Mouse (Mus musculus) midbrain, postnatal 0 days (tissue): Measurements from ENCODE around the gene Slfn2. TPM values are rescaled to one million over a fixed set of nuclear protein-coding genes. Genes with fewer than 3 reads are reported as not detected.

ENCODE experiments used
- ATAC-seq: fragments of 200-750 bp; cut with Nextera tagmentation; 2 replicates; pipeline ENCODE4 v1.8.0; 2017; ENCODE audit warnings: moderate number of reproducible peaks, mild to moderate bottlenecking, moderate TSS enrichment, moderate library complexity; ENCODE audit not compliant: low FRiP score
- DNase-seq: peaks from one replicate; pipeline ENCODE4 v3.0.0-alpha.2; 2015; ENCODE audit warnings: low spot score
- H3K27ac ChIP-seq: fragments of 300-500 bp; sonication (generic); 2 replicates; pipeline ENCODE4 v1.5.1; 2014; ENCODE audit warnings: low read depth, mild to moderate bottlenecking, low read length, mixed read lengths
- H3K27me3 ChIP-seq: fragments of 300-500 bp; sonication (generic); 2 replicates; pipeline ENCODE4 v1.6.1; 2014; ENCODE audit warnings: low read length, control low read depth, mixed read lengths; ENCODE audit not compliant: insufficient read depth
- H3K36me3 ChIP-seq: fragments of 300-500 bp; sonication (generic); 2 replicates; pipeline ENCODE4 v1.6.1; 2014; ENCODE audit warnings: low read length, control low read depth, mixed read lengths; ENCODE audit not compliant: insufficient read depth
- H3K4me1 ChIP-seq: fragments of 300-500 bp; sonication (generic); 2 replicates; pipeline ENCODE4 v1.6.1; 2014; ENCODE audit warnings: mild to moderate bottlenecking, control low read depth, antibody characterized with exemption, low read length, mixed read lengths; ENCODE audit not compliant: insufficient read depth
- H3K4me2 ChIP-seq: fragments of 300-500 bp; sonication (generic); 2 replicates; pipeline ENCODE4 v1.6.1; 2014; ENCODE audit warnings: low read depth, mild to moderate bottlenecking, low read length, mixed read lengths; ENCODE audit not compliant: poor library complexity, severe bottlenecking
- H3K4me3 ChIP-seq: fragments of 300-500 bp; sonication (generic); 2 replicates; pipeline ENCODE4 v1.5.1; 2014; ENCODE audit warnings: low read depth, mild to moderate bottlenecking, low read length, moderate library complexity
- H3K9ac ChIP-seq: fragments of 300-500 bp; sonication (generic); replicated peaks from 2 replicates; pipeline ENCODE4 v1.6.1; 2014; ENCODE audit warnings: mild to moderate bottlenecking, low read length, moderate library complexity, mixed read lengths; ENCODE audit not compliant: poor library complexity, severe bottlenecking
- H3K9me3 ChIP-seq: fragments of 300-500 bp; sonication (generic); 2 replicates; pipeline ENCODE4 v1.6.1; 2016; ENCODE audit warnings: low read length, control low read depth
- CTCF ChIP-seq: IDR thresholded peaks from 2 replicates; pipeline ENCODE4 v1.5.1; 2016; ENCODE audit warnings: antibody characterized with exemption, mild to moderate bottlenecking
- WGBS: fragments of 180-500 bp; shearing (Covaris S2); extraction: QIAGEN DNeasy Blood & Tissue Kit; methylation state at CpG from one replicate; pipeline ENCODE4 v1.1.7; 2014; 5-methylcytosine and 5-hydroxymethylcytosine counted together
- polyA plus RNA-seq: library from polyadenylated mRNA; unstranded; fragments of >200 nt; fragmentation: Nextera tagmentation; extraction: Ambion mirVana; gene quantifications from 2 replicates; pipeline ENCODE4 v1.2.1, GENCODE M21; 2015
- total RNA-seq: library from RNA; depleted of rRNA; stranded (reverse); fragments of >200 nt; gene quantifications from 2 replicates; pipeline ENCODE4 v1.2.3, GENCODE M21; 2014

Slfn2 gene
- total and polyA plus RNA-seq, 2 experiments from 2014 or later: 1.4 to 1.7 TPM

DNA sequence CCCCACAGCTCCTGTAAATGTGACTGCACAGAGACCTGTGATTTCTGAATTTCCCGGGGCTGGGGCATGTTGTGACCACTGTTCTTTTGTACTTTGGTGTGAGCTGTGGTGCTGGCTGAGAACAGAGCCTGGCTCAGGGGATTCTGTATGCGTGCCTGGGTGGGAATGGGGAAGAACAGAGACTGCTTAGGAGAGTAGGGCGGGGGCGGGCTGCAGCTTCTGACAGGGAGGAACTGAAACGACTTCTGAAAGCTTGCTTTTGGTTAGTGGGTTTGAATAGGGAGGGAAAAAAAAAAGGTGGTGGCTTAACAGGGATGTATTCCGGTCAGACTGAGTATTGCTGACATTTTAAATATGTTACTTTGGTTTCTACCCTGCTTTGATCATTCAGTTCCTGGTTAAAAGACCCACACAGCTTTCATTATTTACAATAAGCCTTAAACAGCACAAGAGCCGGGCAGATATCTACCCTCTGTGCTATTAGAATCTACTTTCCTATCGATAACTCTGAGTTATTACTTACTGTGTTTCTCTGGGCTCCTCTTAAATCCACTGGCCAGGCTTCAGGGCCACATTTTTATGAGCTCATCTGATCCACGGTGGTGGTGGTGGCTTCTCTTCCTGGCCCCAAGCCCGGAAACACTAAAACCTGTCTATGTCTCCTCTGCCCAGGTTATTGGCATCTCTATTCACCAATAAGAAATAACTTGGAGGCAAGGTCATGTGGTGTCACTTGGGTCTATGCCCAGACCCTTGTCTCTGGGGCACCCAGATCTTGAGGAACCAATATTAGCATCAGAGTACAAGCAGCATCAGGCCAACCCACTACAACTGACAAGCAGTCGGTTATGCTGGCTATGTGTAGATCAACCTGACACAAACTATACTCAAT, 2.0 kb downstream of the Slfn2 start:
- Histone ChIP-seq H3K27ac (no peak overlapping the region), H3K27me3 (no peaks in the 10 kb centered on the region), H3K9me3 (no peaks in the 10 kb centered on the region), H3K4me1 (no peaks in the 10 kb centered on the region), H3K9ac (no peak overlapping the region), H3K4me2 (0 out of 2 replicates have a peak overlapping the region, but pooled peaks have one; percentile 12), H3K4me3 (no peak overlapping the region), H3K36me3 (no peaks in the 10 kb centered on the region)
- DNase-seq: peak; percentile 57
- no peak for TF ChIP-seq CTCF
- WGBS: 37% methylated on average over 11 of the region's 11 CpGs
- ATAC-seq: no peak

DNA sequence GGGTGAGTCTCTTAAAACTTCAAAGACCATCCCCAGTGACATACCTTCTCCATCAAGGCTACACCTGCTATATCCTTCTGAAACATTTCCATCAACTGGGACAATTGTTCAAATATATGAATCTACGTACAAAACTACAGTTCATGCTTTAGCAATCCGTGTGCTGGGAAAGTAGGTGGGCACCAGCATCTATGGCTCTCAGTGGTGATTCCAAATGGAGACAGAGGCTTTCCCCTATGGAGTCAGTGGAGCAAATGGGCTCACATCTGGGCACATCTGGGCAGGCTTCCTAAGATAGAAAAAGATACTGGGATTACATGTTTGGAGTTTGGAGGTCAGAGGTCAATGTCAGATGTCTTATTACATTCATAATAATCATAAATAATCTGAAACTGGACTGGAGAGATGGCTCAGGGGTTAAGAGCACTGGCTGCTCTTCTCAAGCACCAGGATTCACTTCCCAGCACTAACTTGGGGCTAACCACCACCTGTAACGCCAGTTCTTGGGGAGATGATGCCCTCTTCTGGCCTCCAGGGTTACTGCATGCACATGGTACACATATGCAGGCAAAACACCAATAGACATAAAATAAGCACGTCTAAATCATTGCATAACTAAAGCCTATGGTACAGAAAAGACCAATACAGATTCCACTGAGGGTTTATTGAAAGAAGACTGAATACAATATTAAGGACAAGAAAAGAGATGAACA, 3.2 kb downstream of the Slfn2 start:
- no peaks in the 10 kb centered on the region for H3K27me3 ChIP-seq
- DNase-seq: no peak
- H3K9me3 ChIP-seq: no peaks in the 10 kb centered on the region
- 75% methylated on average over 4 of the region's 4 CpGs for WGBS
- peak; percentile 28; the same call in 1 of the 2 replicates for TF ChIP-seq CTCF
- no peak overlapping the region for H3K27ac ChIP-seq
- no peak overlapping the region for H3K9ac ChIP-seq
- no peak overlapping the region for H3K4me3 ChIP-seq
- no peaks in the 10 kb centered on the region for H3K36me3 ChIP-seq
- no peak overlapping the region for H3K4me2 ChIP-seq
- no peaks in the 10 kb centered on the region for H3K4me1 ChIP-seq
- ATAC-seq: no peak

DNA sequence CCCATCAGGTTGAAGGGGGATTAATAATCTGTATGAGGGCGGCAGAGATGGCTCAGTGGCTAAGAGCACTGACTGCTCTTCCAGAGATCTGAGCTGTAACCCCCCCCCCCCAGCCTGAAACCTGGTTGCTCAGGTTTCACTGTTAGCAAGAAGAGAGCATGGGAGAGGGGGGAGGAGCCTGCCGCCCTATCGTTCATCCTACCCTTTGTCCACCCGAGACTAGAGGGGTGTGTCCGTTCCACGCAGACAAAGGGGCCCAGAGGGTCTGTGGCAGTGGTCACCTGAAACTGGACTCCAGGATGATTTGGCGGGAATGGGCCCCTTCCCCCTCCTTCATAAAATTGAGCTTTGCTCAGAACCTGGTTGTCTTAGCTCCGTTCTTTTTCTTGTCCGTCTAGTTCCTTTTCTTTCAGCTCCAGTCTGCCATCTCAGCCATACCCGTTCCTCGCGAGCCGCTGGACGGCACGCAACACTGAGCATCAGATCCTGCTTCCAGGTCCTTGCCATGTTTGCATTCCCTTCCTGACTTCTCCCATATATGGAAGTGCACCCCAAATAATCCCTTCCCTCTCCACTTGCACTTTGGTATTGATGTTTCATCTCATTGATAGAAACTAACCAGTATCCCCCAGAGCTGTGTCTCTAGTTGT, 5.5 kb downstream of the Slfn2 start:
- H3K4me3 ChIP-seq: no peak overlapping the region
- H3K9me3 ChIP-seq: no peaks in the 10 kb centered on the region
- WGBS: 88% methylated on average over 15 of the region's 15 CpGs
- no peak overlapping the region for H3K4me2 ChIP-seq
- H3K27ac ChIP-seq: no peak overlapping the region
- H3K27me3 ChIP-seq: no peaks in the 10 kb centered on the region
- no peaks in the 10 kb centered on the region for H3K4me1 ChIP-seq
- no peak for TF ChIP-seq CTCF
- H3K9ac ChIP-seq: no peak overlapping the region
- no peaks in the 10 kb centered on the region for H3K36me3 ChIP-seq
- DNase-seq: no peak
- no peak for ATAC-seq

DNA sequence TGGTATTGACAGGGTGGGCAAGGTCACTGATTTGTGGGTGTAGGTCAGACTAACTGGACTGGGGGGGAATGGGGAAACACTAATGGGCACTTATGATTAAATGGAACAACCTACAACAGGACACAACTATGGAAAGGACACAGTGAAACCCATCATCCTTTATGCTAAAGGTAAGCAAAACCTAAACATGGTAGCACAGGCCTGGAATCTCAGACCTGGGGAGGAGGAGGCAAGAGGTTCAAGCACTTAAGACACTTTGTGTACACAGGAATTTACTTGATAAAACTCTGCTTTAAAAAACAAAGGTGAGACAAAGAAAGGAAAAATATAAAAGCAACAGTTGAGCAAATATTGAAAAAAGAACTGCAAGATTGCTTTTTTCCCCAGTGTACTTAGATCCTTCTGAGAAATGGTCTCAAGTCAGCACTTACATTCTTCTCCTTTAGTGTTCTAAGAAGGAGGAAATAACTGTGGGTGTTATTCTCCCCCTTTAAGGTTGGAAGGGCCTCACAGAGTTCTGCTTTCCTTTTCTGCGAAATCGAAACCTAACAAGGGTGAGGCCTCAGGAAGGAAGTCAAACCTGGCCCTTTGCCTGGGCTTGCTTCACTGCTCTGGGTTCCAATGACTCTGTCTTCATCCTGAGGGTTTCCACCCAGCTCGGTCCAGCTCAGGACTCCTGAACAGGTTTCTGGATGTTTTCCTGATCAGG, 13.0 kb downstream of the Slfn2 start:
- ATAC-seq (no peak), DNase-seq (no peak)
- no peak for TF ChIP-seq CTCF
- no peaks in the 10 kb centered on the region for H3K27me3 ChIP-seq
- WGBS: 73% methylated on average over 3 of the region's 3 CpGs
- H3K36me3 ChIP-seq: no peaks in the 10 kb centered on the region
- H3K9me3 ChIP-seq: no peaks in the 10 kb centered on the region
- H3K4me2 ChIP-seq: no peak overlapping the region
- H3K4me3 ChIP-seq: no peak overlapping the region
- no peaks in the 10 kb centered on the region for H3K4me1 ChIP-seq
- no peak overlapping the region for H3K27ac ChIP-seq
- H3K9ac ChIP-seq: no peak overlapping the region

DNA sequence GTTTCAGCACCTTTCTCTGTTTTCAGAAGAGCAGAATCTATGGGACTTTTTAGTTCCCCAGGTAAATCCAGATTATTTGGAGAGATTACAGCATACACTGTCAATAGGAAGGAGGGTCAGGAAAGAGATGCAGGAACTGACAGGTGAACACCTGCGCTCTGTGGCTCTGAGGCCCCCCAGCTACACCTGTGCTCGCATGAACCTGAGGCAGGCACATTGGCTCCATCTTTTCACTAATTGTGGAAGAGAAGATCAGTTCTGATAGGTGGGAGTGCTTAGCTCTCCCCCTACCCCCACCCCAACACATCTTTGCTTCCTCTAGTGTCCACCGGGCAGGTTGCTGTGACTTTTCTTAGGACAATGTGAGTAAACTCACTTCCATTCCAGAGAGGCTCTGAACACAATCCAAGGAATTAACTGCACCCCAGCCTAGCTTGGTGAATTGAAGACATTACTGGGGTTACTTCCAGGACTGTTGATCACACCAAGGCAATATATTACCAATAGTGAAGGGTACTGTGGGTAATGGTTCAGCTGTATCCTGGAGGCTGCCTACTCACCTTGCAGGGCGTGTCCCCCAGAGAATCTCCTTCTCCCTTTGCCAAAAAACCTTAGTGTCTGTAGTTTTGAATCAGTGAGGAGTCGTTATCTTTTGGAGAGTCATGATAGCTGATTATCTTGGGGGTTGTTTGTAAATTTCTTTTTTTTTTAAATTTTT, 13.7 kb downstream of the Slfn2 start:
- no peak for TF ChIP-seq CTCF
- Histone ChIP-seq H3K27ac (no peak overlapping the region), H3K36me3 (no peaks in the 10 kb centered on the region), H3K4me2 (no peak overlapping the region), H3K9ac (no peak overlapping the region), H3K9me3 (no peaks in the 10 kb centered on the region), H3K4me1 (no peaks in the 10 kb centered on the region), H3K4me3 (no peak overlapping the region), H3K27me3 (no peaks in the 10 kb centered on the region)
- no peak for DNase-seq
- WGBS: 78% methylated on average over 5 of the region's 5 CpGs
- ATAC-seq: no peak
